Mouse (Mus musculus) erythroblast, embryonic 14.5 days (primary cell): Measurements from ENCODE around the gene Htt.

Experiments
- GATA1 ChIP-seq: IDR thresholded peaks from 2 replicates; pipeline ENCODE4 v1.6.1; 2012; ENCODE audit warnings: low read length, inconsistent platforms, mixed read lengths
- TAL1 ChIP-seq: IDR thresholded peaks from 3 replicates; pipeline ENCODE4 v1.6.1; 2012; ENCODE audit warnings: low read length, inconsistent platforms, mixed read lengths

DNA sequence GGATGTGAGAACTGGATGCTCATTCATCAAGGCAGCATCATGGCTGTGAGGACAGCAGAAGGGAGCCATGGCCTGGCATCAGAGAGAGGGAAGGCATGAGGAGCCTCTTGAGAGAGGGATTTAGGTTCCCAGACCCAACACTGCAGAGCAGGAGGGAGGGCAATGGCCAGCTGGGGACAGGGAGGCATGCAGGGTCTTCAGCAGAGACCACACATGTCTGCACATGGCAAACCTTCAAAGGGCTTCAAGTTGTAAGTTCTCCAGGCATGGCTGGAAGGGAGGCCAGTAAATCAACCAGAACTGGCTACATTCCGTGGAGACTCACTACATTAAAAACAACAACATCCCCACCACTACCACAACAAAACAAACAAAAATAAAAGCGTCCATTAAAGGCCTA lies 169.6 kb downstream of the Htt start:
- TF ChIP-seq TAL1 (no peak), GATA1 (no peak)
